Mouse (Mus musculus): Measurements from ENCODE around the gene Cd99l2. TPM values are rescaled to one million over a fixed set of nuclear protein-coding genes. Genes with fewer than 3 reads are reported as not detected.

The Cd99l2 gene
- polyA plus RNA-seq, 1 experiment from 2014 or later, result 21.7 TPM

DNA sequence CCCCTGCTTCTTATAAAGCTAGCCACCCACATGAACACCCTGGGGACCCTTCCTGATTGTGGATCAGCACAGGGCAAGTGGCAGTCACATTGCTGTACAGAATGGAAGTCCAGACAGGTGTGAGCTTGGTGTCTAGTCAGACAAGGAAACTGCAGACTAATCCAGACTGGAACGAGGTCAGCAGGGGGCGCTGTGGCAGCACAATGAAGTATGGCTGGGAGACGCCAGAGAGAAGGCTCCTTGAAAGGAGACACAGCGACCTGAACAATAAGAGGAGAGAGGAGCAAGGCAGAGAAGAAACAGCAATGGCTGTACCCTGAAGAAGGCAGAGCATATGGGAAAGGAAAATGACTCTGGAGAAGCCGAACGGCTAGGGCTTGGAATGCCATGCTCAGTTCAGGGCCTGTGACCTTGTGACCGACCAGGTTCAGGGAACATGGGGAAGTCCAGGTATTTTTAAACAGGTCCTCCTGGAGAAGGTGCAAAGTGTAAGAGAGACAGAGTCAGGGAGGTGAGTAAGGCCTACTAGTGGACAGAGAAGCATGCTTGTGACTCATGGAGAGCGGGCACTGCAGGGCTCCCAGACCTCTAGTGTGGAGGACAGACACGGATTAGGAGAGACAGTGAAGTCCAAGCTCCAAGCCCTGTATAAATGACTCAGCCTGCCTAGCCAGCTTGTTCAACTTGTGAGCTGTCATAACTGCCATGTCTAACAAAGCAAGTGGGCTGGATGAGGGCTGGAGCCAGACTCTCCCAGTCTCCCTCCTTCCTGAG lies 66.7 kb downstream of the Cd99l2 start:
- ATAC-seq (replicated peaks; ENCODE audit: insufficient number of reproducible peaks, low FRiP score, low TSS enrichment), result no peak
- Histone ChIP-seq H3K9ac (ENCODE audit: low read depth, low read length) (no peak overlapping the region), H3K4me3 (ENCODE audit: low read depth, low read length) (no peak overlapping the region), H3K4me2 (no peak overlapping the region), H3K27ac (ENCODE audit: low read depth, low read length) (no peak overlapping the region), H3K9me3 (replicated peaks; ENCODE audit: control insufficient read depth, low read length) (no peaks in the 10 kb centered on the region), H3K27me3 (ENCODE audit: control insufficient read depth, insufficient read depth, low read length) (no peaks in the 10 kb centered on the region), H3K36me3 (ENCODE audit: control insufficient read depth, insufficient read depth, low read length) (no peaks in the 10 kb centered on the region; the same call in 1 of the 2 replicates), H3K4me1 (ENCODE audit: control insufficient read depth, insufficient read depth, low read length) (no peaks in the 10 kb centered on the region)
- WGBS (ENCODE audit: insufficient replicate concordance), result 36% methylated on average over 9 of the region's 9 CpGs

DNA sequence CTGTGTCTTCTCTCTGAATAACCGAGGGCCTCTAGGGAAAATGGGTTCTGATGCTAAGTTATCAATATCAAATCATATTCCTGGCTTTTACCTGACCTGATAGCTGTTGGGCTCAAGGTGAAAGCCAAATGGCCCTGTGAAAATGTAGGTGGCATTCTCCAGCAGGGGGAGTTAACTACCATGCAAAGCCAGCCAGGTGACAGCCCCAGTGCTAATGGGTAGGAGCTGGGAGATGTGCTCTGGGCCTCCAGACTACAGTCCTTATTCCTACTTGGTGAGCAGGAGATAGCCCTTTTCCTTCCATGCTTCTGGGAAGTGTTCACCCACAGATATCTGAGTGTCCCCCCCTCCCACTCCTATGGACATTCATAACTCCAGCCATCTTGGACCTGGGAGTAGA lies 67.8 kb downstream of the Cd99l2 start:
- Histone ChIP-seq H3K9me3 (replicated peaks; ENCODE audit: control insufficient read depth, low read length) (no peaks in the 10 kb centered on the region), H3K4me2 (no peak overlapping the region), H3K4me1 (ENCODE audit: control insufficient read depth, insufficient read depth, low read length) (no peaks in the 10 kb centered on the region), H3K4me3 (ENCODE audit: low read depth, low read length) (no peak overlapping the region), H3K27ac (ENCODE audit: low read depth, low read length) (no peak overlapping the region), H3K36me3 (ENCODE audit: control insufficient read depth, insufficient read depth, low read length) (no peaks in the 10 kb centered on the region; the same call in 1 of the 2 replicates), H3K27me3 (ENCODE audit: control insufficient read depth, insufficient read depth, low read length) (no peaks in the 10 kb centered on the region), H3K9ac (ENCODE audit: low read depth, low read length) (no peak overlapping the region)
- no peak for ATAC-seq (replicated peaks; ENCODE audit: insufficient number of reproducible peaks, low FRiP score, low TSS enrichment)
- WGBS (ENCODE audit: insufficient replicate concordance), result 75% methylated on average over 1 of the region's 1 CpGs

- 80% methylated on average over 4 of the region's 4 CpGs for WGBS (ENCODE audit: insufficient replicate concordance)
- Histone ChIP-seq H3K9ac (ENCODE audit: low read depth, low read length) (no peak overlapping the region), H3K27me3 (ENCODE audit: control insufficient read depth, insufficient read depth, low read length) (no peaks in the 10 kb centered on the region), H3K27ac (ENCODE audit: low read depth, low read length) (no peak overlapping the region), H3K36me3 (ENCODE audit: control insufficient read depth, insufficient read depth, low read length) (no peaks in the 10 kb centered on the region), H3K4me3 (ENCODE audit: low read depth, low read length) (no peak overlapping the region), H3K4me2 (no peak overlapping the region), H3K9me3 (replicated peaks; ENCODE audit: control insufficient read depth, low read length) (no peaks in the 10 kb centered on the region), H3K4me1 (ENCODE audit: control insufficient read depth, insufficient read depth, low read length) (no peaks in the 10 kb centered on the region)
- ATAC-seq (replicated peaks; ENCODE audit: insufficient number of reproducible peaks, low FRiP score, low TSS enrichment), result no peak
Observed at GRCm38 (mm10) chrX:71413616-71414015, 79.0 kb downstream of the Cd99l2 start.

DNA sequence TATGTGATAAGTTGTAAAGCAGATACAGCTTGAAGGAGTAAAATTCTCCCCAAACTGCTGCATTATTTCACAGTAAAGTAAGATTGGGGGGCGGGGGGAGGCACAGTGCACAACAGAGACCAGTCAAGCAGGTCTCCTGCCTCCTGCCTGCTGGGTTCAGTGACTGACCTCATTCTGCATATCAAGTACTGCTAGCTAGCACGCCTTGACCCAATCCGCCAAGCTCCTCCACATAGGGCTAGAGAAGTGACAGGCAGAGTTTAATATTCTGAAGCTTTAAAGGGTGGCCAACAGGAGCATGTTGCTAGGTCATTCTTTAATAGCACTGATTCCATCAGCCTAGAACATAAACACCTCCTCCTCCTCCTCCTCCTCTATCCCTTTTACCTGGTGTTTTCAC lies 79.9 kb downstream of the Cd99l2 start:
- no peak for ATAC-seq (replicated peaks; ENCODE audit: insufficient number of reproducible peaks, low FRiP score, low TSS enrichment)
- Histone ChIP-seq H3K27ac (ENCODE audit: low read depth, low read length) (no peak overlapping the region), H3K27me3 (ENCODE audit: control insufficient read depth, insufficient read depth, low read length) (no peaks in the 10 kb centered on the region), H3K4me1 (ENCODE audit: control insufficient read depth, insufficient read depth, low read length) (no peaks in the 10 kb centered on the region), H3K4me3 (ENCODE audit: low read depth, low read length) (no peak overlapping the region), H3K4me2 (no peak overlapping the region), H3K36me3 (ENCODE audit: control insufficient read depth, insufficient read depth, low read length) (no peaks in the 10 kb centered on the region), H3K9ac (ENCODE audit: low read depth, low read length) (no peak overlapping the region), H3K9me3 (replicated peaks; ENCODE audit: control insufficient read depth, low read length) (no peaks in the 10 kb centered on the region)
- WGBS (ENCODE audit: insufficient replicate concordance), result 47% methylated on average over 3 of the region's 3 CpGs

GRCm38 (mm10) chrX:71408386-71408785 lies 84.3 kb downstream of the Cd99l2 start:
- 88% methylated on average over 1 of the region's 1 CpGs for WGBS (ENCODE audit: insufficient replicate concordance)
- Histone ChIP-seq H3K27ac (ENCODE audit: low read depth, low read length) (no peak overlapping the region), H3K4me1 (ENCODE audit: control insufficient read depth, insufficient read depth, low read length) (no peaks in the 10 kb centered on the region), H3K9ac (ENCODE audit: low read depth, low read length) (no peak overlapping the region), H3K4me2 (no peak overlapping the region), H3K4me3 (ENCODE audit: low read depth, low read length) (no peak overlapping the region), H3K36me3 (ENCODE audit: control insufficient read depth, insufficient read depth, low read length) (no peaks in the 10 kb centered on the region), H3K27me3 (ENCODE audit: control insufficient read depth, insufficient read depth, low read length) (no peaks in the 10 kb centered on the region), H3K9me3 (replicated peaks; ENCODE audit: control insufficient read depth, low read length) (no peaks in the 10 kb centered on the region)
- no peak for ATAC-seq (replicated peaks; ENCODE audit: insufficient number of reproducible peaks, low FRiP score, low TSS enrichment)

GRCm38 (mm10) chrX:71406290-71406689 lies 86.4 kb downstream of the Cd99l2 start:
- Histone ChIP-seq H3K27ac (ENCODE audit: low read depth, low read length) (no peak overlapping the region), H3K27me3 (ENCODE audit: control insufficient read depth, insufficient read depth, low read length) (no peaks in the 10 kb centered on the region), H3K4me2 (no peak overlapping the region), H3K36me3 (ENCODE audit: control insufficient read depth, insufficient read depth, low read length) (no peaks in the 10 kb centered on the region), H3K4me1 (ENCODE audit: control insufficient read depth, insufficient read depth, low read length) (no peaks in the 10 kb centered on the region), H3K4me3 (ENCODE audit: low read depth, low read length) (no peak overlapping the region), H3K9ac (ENCODE audit: low read depth, low read length) (no peak overlapping the region), H3K9me3 (replicated peaks; ENCODE audit: control insufficient read depth, low read length) (no peaks in the 10 kb centered on the region)
- no peak for ATAC-seq (replicated peaks; ENCODE audit: insufficient number of reproducible peaks, low FRiP score, low TSS enrichment)

GRCm38 (mm10) chrX:71396326-71396725 lies 96.3 kb downstream of the Cd99l2 start:
- WGBS (ENCODE audit: insufficient replicate concordance), result 73% methylated on average over 4 of the region's 4 CpGs
- no peak overlapping the region for H3K9ac ChIP-seq (ENCODE audit: low read depth, low read length)
- H3K4me3 ChIP-seq (ENCODE audit: low read depth, low read length), result no peak overlapping the region
- H3K36me3 ChIP-seq (ENCODE audit: control insufficient read depth, insufficient read depth, low read length), result no peaks in the 10 kb centered on the region
- H3K4me2 ChIP-seq, result no peak overlapping the region
- no peak overlapping the region for H3K27ac ChIP-seq (ENCODE audit: low read depth, low read length)
- no peaks in the 10 kb centered on the region for H3K9me3 ChIP-seq (replicated peaks; ENCODE audit: control insufficient read depth, low read length)
- no peaks in the 10 kb centered on the region for H3K27me3 ChIP-seq (ENCODE audit: control insufficient read depth, insufficient read depth, low read length)
- no peak for ATAC-seq (replicated peaks; ENCODE audit: insufficient number of reproducible peaks, low FRiP score, low TSS enrichment)
- H3K4me1 ChIP-seq (ENCODE audit: control insufficient read depth, insufficient read depth, low read length), result no peaks in the 10 kb centered on the region

- Histone ChIP-seq H3K4me1 (ENCODE audit: control insufficient read depth, insufficient read depth, low read length) (no peaks in the 10 kb centered on the region), H3K36me3 (ENCODE audit: control insufficient read depth, insufficient read depth, low read length) (no peaks in the 10 kb centered on the region), H3K9ac (ENCODE audit: low read depth, low read length) (no peak overlapping the region), H3K9me3 (replicated peaks; ENCODE audit: control insufficient read depth, low read length) (no peaks in the 10 kb centered on the region), H3K4me2 (no peak overlapping the region), H3K27me3 (ENCODE audit: control insufficient read depth, insufficient read depth, low read length) (no peaks in the 10 kb centered on the region), H3K4me3 (ENCODE audit: low read depth, low read length) (no peak overlapping the region), H3K27ac (ENCODE audit: low read depth, low read length) (no peak overlapping the region)
- 37% methylated on average over 5 of the region's 5 CpGs for WGBS (ENCODE audit: insufficient replicate concordance)
- ATAC-seq (replicated peaks; ENCODE audit: insufficient number of reproducible peaks, low FRiP score, low TSS enrichment), result no peak
Observed at GRCm38 (mm10) chrX:71381571-71381970, 111.1 kb downstream of the Cd99l2 start.

GRCm38 (mm10) chrX:71378435-71378834 lies 114.2 kb downstream of the Cd99l2 start:
- ATAC-seq (replicated peaks; ENCODE audit: insufficient number of reproducible peaks, low FRiP score, low TSS enrichment), result no peak
- no peak overlapping the region for H3K27ac ChIP-seq (ENCODE audit: low read depth, low read length)
- no peak overlapping the region for H3K9ac ChIP-seq (ENCODE audit: low read depth, low read length)
- H3K4me2 ChIP-seq, result no peak overlapping the region
- no peak overlapping the region for H3K4me3 ChIP-seq (ENCODE audit: low read depth, low read length)
- H3K27me3 ChIP-seq (ENCODE audit: control insufficient read depth, insufficient read depth, low read length), result no peaks in the 10 kb centered on the region
- H3K36me3 ChIP-seq (ENCODE audit: control insufficient read depth, insufficient read depth, low read length), result no peaks in the 10 kb centered on the region
- 89% methylated on average over 2 of the region's 2 CpGs for WGBS (ENCODE audit: insufficient replicate concordance)
- no peaks in the 10 kb centered on the region for H3K4me1 ChIP-seq (ENCODE audit: control insufficient read depth, insufficient read depth, low read length)
- no peaks in the 10 kb centered on the region for H3K9me3 ChIP-seq (replicated peaks; ENCODE audit: control insufficient read depth, low read length)

Data from heart, embryonic 11.5 days (tissue).